Mouse (Mus musculus) spleen, adult 18-20 months (tissue): ENCODE data around the gene Ilvbl.
A peak's percentile ranks its signal among the peaks of the same experiment; 100 is the strongest.
"Not testable (repeated sequence)": the region's sequence is repeated elsewhere in the genome, so short reads cannot be mapped to it uniquely, and the experiment has no call there.

ENCODE experiments used
- DNase-seq, 2 experiments: peaks; one replicate each; pipeline ENCODE4 v3.0.0; 2022; ENCODE audit warnings: mixed read lengths in 2 of 2

Ilvbl gene

DNA sequence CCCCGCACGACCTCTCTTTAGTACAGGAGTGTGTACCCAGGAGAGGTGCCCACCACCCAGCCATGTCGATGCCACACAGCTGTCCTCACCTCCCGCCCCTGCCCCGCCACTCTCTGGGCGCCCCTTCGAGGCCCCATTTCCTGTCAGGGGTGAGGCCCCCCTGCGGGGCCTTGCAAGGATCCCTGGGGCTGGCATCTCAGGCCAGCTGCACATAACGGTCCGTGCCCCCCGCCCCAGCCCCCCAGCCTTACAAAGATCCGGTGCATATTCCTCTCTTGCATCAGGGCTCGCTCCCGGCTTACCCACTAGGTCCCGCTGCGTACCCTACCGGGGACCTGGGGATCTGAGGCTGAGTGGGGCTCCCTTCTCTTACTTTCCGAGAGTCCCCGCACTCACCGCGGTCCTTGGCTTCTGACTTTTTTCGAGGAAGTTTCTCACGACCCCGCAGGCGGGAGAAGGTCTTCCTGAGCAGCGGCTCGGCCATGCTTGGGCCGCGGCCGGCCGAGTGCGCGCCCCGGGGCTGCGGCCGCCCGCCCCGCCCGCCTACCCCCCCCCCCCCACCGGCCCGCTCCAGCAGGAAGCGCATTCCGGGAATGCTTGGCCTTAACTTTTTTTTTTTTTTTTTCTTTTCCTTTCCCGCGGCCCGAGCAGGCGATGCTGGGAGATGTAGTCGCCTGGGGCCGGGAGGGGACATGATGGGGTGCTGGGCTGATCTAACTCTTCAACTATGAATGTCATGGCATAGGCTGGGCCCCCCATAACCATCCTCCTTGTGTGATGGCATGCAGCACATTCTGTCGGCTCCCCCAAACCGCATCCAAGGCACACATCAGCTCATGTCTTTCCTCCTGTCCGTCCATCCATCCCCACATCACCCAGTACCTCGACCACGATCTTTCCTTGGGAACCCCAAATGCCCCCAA, 17.5 kb downstream of the Ilvbl start, which contains the start of gene Syde1:
TSS of gene Syde1 (minus strand) at position 559 of the 923 bp plus-strand sequence.
- peak in 1 of 2 experiments; percentile 37 for DNase-seq

DNA sequence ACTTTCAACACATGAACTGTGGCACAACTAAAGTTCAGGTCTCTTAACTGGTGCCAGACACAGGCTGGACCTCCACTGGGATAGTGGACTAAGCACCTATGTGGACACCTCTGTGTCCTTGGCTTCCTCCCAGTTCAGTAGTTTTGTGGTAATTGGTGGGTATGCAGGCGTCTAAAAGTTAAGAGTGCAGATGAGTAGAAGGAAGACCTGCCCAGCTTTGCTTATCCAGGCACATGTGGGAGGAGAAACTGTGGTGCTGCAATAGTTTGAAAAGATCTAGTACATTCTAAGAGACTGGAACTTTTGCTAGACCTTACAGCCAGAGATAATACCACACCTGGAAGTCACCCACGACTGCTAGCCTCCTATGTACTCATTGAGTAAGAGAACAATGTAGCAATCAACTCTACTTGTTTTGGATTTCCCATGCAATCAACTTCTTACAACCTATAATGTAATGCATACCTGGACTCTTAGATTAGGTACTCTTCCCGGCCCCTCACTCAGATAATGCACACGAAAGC, 18.8 kb downstream of the Ilvbl start:
- DNase-seq: no peak

DNA sequence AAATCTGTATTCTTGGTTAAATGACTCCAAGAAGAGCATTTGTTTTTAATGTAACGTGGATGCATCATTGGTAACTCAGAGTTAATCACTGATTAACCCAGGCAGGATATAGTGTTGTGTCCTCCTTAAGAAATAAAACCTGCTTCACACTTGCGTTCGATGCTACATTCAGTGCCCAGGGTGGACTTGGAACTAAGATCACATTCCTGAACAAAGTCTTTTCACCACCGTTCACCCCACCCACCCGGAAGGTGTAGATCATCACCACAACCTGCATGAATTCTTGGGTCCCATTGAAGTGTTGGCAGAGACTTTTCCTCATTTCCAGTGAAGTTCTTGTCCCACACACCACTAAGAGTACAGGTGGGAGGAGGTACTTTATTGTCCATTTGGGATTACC, 19.6 kb downstream of the Ilvbl start:
- DNase-seq: no peak

DNA sequence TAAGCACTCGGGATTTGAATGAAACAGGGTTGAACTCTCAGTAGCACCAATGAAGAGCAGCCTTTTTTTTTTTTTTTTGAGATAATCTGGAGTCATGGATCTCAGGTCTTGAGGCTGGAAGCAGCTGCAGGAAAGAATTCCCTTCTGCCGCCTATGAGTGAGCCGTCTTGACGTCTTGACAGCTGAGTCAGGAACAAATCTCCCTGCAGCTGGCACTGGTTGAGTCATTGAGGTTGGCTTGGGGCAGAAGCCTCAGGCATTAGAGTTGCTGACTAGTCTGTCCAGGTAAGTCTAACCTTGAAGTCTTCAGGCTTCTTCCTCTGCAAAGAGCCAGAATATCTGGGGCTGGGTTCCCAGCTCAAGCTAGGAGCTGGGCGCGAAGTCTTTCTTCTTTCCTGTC, 20.0 kb downstream of the Ilvbl start:
- no peak for DNase-seq

DNA sequence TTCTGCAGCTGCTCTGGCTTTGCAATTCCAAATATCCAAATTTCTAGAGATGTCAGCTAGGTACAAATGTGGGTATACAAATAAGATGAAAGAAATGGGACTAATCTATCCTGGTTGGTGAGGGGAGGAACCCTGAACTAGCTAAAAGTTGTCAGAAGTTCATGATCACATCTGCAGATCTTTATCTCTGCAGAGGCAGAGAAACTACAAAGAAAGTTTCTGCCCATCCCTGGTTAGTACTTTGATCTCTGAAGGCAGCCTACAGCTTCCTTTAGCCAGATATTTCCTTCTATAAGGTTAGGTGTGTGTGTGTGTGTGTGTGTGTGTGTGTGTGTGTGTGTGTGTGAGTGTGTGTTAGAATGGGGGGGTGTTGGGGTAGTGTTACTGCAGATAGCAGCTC, 20.4 kb downstream of the Ilvbl start:
- DNase-seq: no peak

DNA sequence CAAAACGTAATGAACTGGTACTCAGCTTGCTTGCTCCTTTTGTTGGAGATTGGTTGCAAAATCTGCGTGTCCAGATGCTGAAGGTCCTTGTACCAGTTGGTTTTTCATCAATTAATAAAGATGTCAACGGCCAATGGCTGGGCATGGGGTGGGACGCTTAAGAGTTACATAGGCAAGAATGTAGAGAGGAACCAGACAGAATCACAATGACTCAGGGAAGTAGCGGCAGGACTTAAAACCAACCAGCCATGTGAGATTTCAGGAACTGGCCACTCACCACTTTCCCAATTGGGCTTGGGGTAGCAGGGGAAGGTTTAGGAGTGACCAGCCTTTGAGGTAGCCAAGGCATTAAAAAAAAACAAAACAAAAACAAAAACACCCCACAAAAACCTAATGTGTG, 25.7 kb downstream of the Ilvbl start:
- DNase-seq: no peak

DNA sequence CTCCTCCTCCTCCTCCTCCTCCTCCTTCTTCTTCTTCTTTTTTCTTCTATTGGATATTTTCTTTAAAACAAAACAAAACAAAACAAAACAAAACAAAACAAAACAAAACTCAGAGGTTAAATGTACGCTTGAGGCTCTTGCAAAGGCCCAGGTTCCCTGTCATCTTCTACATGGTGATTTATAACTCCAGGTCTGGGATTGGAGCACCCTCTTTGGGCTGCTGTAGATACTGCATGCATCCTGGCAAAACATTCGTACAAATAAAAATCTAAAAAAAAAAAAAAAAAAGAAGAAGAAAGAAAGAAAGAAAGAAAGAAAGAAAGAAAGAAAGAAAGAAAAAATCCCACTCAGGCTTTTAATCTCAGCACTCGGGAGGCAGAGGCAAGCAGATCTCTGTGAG, 30.9 kb downstream of the Ilvbl start:
- peak in 1 of 2 experiments; percentile 34 for DNase-seq

DNA sequence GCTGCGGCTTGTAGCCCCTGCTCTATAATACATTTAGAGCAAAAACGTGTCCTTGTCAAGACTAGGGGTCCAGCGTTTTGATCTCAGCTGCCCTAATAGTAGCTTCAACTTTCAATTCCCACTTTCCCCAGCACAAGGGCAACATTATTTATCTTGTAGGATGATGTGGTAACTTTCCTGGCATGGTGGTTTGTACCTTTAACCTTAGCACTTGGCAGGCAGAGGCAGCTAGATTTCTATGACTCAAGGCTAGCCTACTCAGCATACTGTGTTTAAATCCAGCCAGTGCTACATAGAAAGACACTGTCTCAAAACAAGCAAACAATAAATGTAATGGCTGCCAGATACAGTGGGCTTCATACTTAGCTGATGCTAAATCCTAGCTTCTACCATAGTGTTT, 33.5 kb downstream of the Ilvbl start:
- DNase-seq: no peak

DNA sequence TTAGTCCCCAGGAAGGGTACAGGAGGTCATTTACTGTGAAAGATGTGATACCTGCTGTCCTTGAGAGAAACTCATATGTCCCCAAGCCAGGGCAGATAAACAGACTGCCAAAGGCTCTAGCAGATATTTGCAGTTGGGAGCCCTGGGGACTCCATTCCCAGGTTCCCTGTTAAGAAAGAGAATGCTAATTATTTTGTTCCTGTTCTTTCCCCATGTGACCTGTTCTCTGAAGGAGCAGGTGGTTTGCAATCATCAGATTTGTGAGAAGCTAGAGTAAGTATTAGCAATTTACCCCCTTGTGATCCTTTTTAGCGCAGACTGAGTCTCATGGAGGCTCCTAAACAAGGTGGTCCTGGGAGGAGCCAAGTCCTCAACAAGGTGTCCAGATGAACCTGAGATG, 43.8 kb downstream of the Ilvbl start, which contains the start of gene Olfr1357:
TSS of gene Olfr1357 (minus strand) at position 101 of the 400 bp plus-strand sequence.
- DNase-seq: no peak

DNA sequence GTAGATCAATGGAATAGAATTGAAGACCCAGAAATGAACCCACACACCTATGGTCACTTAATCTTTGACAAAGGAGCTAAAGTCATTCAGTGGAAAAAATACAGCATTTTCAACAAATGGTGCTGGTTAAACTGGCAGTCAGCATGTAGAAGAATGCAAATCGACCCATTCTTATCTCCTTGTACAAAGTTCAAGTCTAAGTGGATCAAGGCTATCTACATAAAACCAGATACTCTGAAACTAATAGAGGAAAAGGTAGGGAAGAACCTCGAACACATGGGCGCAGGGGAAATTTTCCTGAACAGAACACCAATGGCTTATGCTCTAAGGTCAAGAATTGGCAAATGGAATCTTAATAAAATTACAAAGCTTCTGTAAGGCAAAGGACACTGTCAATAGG, 49.0 kb downstream of the Ilvbl start:
- DNase-seq: not testable (repeated sequence)

DNA sequence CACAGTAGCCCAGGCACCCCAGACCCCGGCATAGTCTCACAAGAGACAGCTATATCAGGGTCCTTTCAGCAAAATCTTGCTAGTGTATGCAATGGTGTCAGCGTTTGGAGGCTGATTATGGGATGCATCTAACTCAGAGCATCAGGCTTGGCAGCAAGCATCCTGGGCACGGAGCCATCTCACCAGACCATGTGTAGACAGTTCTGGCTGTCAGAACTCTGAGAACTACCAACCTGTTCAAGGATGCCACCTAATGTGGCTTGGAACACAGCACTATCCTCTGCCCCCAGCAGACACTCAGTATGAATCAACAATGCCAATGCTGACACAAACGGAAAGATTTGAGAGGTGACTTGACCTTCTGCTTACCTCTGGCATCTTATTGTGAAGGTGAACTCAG, 56.0 kb downstream of the Ilvbl start:
- no peak for DNase-seq

DNA sequence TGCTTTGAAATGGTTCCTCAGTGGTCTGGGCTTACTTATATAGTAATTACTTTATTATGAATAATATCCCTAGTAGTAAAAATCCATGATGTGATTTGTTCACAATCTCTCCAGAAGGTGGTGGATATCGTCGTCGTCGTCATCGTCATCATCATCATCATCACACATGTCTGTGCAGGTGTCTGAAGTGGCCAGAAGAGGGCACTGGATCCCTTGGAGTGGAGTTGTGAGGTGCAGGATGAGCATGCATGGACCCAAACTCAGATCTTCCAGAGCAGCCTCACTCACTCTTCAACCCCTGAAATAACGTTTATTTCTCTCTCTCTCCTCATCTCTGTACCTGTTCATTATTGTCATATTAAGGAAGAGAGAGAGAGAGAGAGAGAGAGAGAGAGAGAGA, 58.2 kb downstream of the Ilvbl start:
- no peak for DNase-seq
